Mouse (Mus musculus) kidney, adult 2 months (tissue): ENCODE results near the gene Igf2bp2.

ENCODE experiments used
- CTCF ChIP-seq: fragments of 200-500 bp; conservative IDR thresholded peaks from 2 replicates; pipeline ENCODE4 v1.5.1; 2011; ENCODE audit warnings: low read depth, mild to moderate bottlenecking, control low read depth, low read length, moderate library complexity, mixed read lengths; ENCODE audit not compliant: insufficient read depth, insufficient read length
- POLR2A ChIP-seq: fragments of 200-500 bp; IDR thresholded peaks from one replicate; pipeline ENCODE4 v1.6.1; 2011; ENCODE audit warnings: low read depth, low read length, control low read depth

- TF ChIP-seq CTCF (no peak), POLR2A (no peak)
These were observed 153.5 kb downstream of the Igf2bp2 start for GRCm38 (mm10) chr16:22009596-22009995.
